Mouse (Mus musculus) midbrain, embryonic 10.5 days (tissue): ENCODE measurements at regions not wholly inside any gene's neighbourhood (a gene's known extent, or its start where the extent isn't known, plus 50 kb on each side); places are given as distances from the start of the nearest gene placed in this dataset.
A peak's percentile ranks its signal among the peaks of the same experiment; 100 is the strongest.

Source experiments
- DNase-seq: peaks from one replicate; pipeline ENCODE4 v3.0.0-alpha.2; 2017; ENCODE audit warnings: low spot score
- H3K27ac ChIP-seq: fragments of 300-500 bp; sonication (generic); replicated peaks from 2 replicates; pipeline ENCODE4 v1.5.1; 2016; ENCODE audit warnings: mild to moderate bottlenecking
- H3K27me3 ChIP-seq: fragments of 300-500 bp; sonication (generic); 2 replicates; pipeline ENCODE4 v1.6.1; 2016; ENCODE audit warnings: low read depth, mild to moderate bottlenecking; ENCODE audit not compliant: poor library complexity, severe bottlenecking
- H3K36me3 ChIP-seq: fragments of 300-500 bp; sonication (generic); 2 replicates; pipeline ENCODE4 v1.6.1; 2016; ENCODE audit warnings: mild to moderate bottlenecking, moderate library complexity
- H3K4me1 ChIP-seq: fragments of 300-500 bp; sonication (generic); 2 replicates; pipeline ENCODE4 v1.6.1; 2016
- H3K4me3 ChIP-seq: fragments of 300-500 bp; sonication (generic); 2 replicates; pipeline ENCODE4 v1.5.1; 2016; ENCODE audit warnings: mild to moderate bottlenecking, moderate library complexity
- H3K9me3 ChIP-seq: fragments of 300-500 bp; sonication (generic); replicated peaks from 2 replicates; pipeline ENCODE4 v1.6.1; 2016; ENCODE audit warnings: mild to moderate bottlenecking
- WGBS: fragments of 180-500 bp; shearing (Covaris S2); methylation state at CpG from one replicate; pipeline ENCODE4 v1.1.7; 2016; 5-methylcytosine and 5-hydroxymethylcytosine counted together

- Histone ChIP-seq H3K27ac (peak overlapping the region; percentile 69), H3K9me3 (no peaks in the 10 kb centered on the region), H3K4me1 (peaks cover 36% of the 10 kb centered on the region), H3K4me3 (no peak overlapping the region), H3K27me3 (peaks cover 14% of the 10 kb centered on the region), H3K36me3 (no peaks in the 10 kb centered on the region)
- WGBS, result 53% methylated on average over 8 of the region's 8 CpGs
- DNase-seq, result no peak
Measured at GRCm38 (mm10) chr4:127419786-127420120, 61.8 kb upstream of the Gjb5 start.

- no peak overlapping the region for H3K4me3 ChIP-seq
- no peaks in the 10 kb centered on the region for H3K36me3 ChIP-seq
- peaks cover 12% of the 10 kb centered on the region for H3K27me3 ChIP-seq
- H3K4me1 ChIP-seq, result peaks cover 39% of the 10 kb centered on the region
- DNase-seq, result peak; percentile 27
- H3K9me3 ChIP-seq, result no peaks in the 10 kb centered on the region
- 45% methylated on average over 22 of the region's 22 CpGs for WGBS
- H3K27ac ChIP-seq, result peak overlapping the region; percentile 69
Measured at GRCm38 (mm10) chr4:127419062-127419785, 61.2 kb upstream of the Gjb5 start.

- 61% methylated on average over 7 of the region's 7 CpGs for WGBS
- Histone ChIP-seq H3K9me3 (no peaks in the 10 kb centered on the region), H3K4me1 (peaks cover 32% of the 10 kb centered on the region), H3K27me3 (peaks cover 10% of the 10 kb centered on the region; the same call in 1 of the 2 replicates), H3K27ac (no peak overlapping the region), H3K36me3 (no peaks in the 10 kb centered on the region), H3K4me3 (no peak overlapping the region)
- DNase-seq, result no peak
Measured at GRCm38 (mm10) chr4:127416906-127417305, 58.9 kb upstream of the Gjb5 start.

GRCm38 (mm10) chr4:127413997-127414964 lies 56.3 kb upstream of the Gjb5 start:
- DNase-seq, result no peak

More at GRCm38 (mm10) chr4:127413997-127414964, 56.3 kb upstream of the Gjb5 start:
- 67% methylated on average over 14 of the region's 14 CpGs for WGBS
- Histone ChIP-seq H3K36me3 (no peaks in the 10 kb centered on the region), H3K9me3 (no peaks in the 10 kb centered on the region), H3K4me3 (no peak overlapping the region), H3K4me1 (peaks cover 24% of the 10 kb centered on the region), H3K27ac (0 out of 2 replicates have a peak overlapping the region, but pooled peaks have one; percentile 46), H3K27me3 (peaks cover 10% of the 10 kb centered on the region; the same call in 1 of the 2 replicates)
